Mouse (Mus musculus): ENCODE data around the gene Pxn. TPM values are rescaled to one million over a fixed set of nuclear protein-coding genes. Genes with fewer than 3 reads are reported as not detected.

Gene Pxn
- polyA plus RNA-seq, 1 experiment from 2014 or later, result 20.6 TPM

DNA sequence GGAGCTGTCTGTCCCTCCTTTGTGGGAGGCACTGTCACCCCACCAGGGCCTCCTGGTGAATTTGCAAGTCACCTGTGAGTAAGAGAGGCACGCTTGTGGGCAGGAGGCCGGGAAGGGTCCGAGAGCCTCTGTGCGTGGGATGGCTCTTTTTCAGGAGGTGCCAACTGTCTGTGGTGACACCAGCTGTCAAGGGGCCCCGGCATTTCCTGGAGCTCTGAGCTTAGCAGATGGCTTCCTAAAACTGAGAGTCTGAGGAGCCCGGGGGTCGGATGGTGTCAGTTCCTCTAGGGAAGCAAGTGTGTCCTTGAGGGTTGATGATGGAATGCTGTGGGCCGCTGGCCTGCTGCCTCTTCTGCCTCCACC is 24.0 kb downstream of the Pxn start:
- 62% methylated on average over 8 of the region's 8 CpGs for WGBS
- no peak overlapping the region for H3K4me2 ChIP-seq (ENCODE audit: low read length)
- no peak for ATAC-seq
- no peaks in the 10 kb centered on the region for H3K27me3 ChIP-seq (replicated peaks; ENCODE audit: control insufficient read depth, insufficient read depth, low read length)
- H3K4me1 ChIP-seq (replicated peaks; ENCODE audit: control insufficient read depth, insufficient read depth, low read length), result peaks cover 27% of the 10 kb centered on the region
- no peaks in the 10 kb centered on the region for H3K9me3 ChIP-seq (ENCODE audit: control insufficient read depth, low read length)
- no peak overlapping the region for H3K27ac ChIP-seq (ENCODE audit: low read length)
- H3K9ac ChIP-seq (replicated peaks; ENCODE audit: low read depth, low read length), result no peak overlapping the region
- no peak overlapping the region for H3K4me3 ChIP-seq (replicated peaks; ENCODE audit: low read length)
- H3K36me3 ChIP-seq (ENCODE audit: control insufficient read depth, insufficient read depth), result no peaks in the 10 kb centered on the region

DNA sequence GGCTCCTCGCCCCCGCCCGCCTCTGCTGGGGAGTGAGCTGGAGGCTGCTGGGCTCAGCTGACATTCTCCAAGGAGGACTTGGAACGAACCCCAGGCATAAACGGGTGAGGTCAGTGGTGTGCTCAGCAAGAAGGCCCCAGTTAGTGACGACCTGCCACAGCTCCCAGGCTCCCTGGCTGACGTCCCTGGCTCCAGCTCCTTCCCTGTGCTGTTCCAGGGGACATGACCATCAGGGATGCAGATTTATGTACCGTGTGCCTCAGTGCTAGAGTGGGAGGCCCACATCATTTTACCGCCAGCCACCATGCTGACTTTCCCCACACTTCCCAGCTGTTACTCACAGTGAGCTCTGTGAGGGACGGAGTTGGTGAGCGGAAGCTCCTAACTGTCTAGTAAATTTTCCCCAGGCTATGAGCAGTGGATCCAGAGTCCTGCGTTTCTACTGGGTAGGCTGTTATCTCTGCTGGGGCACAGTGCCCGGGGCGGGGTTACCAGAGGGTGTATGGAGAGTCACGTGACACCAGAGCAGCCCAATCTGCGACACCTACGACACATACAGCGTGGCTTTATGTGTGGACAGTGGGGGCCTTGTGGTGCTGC is 25.3 kb downstream of the Pxn start:
- Histone ChIP-seq H3K4me3 (replicated peaks; ENCODE audit: low read length) (no peak overlapping the region), H3K4me2 (ENCODE audit: low read length) (no peak overlapping the region), H3K4me1 (replicated peaks; ENCODE audit: control insufficient read depth, insufficient read depth, low read length) (peaks cover 27% of the 10 kb centered on the region), H3K27me3 (replicated peaks; ENCODE audit: control insufficient read depth, insufficient read depth, low read length) (no peaks in the 10 kb centered on the region), H3K9me3 (ENCODE audit: control insufficient read depth, low read length) (no peaks in the 10 kb centered on the region), H3K9ac (replicated peaks; ENCODE audit: low read depth, low read length) (peak overlapping the region; percentile 40; the same call in 1 of the 2 replicates), H3K27ac (ENCODE audit: low read length) (peak overlapping the region; percentile 38; the same call in 1 of the 2 replicates), H3K36me3 (ENCODE audit: control insufficient read depth, insufficient read depth) (no peaks in the 10 kb centered on the region)
- 47% methylated on average over 18 of the region's 18 CpGs for WGBS
- peak; percentile 85 for ATAC-seq

DNA sequence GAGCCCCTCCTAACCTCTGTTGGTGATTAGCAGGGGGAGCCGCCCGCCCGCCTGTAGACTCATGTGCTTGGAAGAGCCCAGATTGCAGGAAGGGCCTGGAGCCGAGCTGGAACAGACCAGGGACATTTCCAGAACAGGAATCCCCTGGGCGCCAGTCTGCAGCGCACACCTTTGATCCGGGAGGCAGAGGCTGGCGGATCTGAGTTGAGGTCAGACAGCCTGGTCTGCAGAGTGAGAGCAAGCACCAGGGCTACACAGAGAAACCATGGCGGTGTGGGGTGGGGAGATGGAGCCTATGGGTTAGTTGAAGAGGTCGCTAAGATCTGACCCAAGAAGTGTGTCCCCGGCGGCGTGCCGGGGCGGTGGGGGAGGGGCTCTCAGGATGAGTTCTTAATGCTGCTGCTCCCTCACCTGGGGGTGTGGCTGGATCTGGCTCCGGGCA is 27.8 kb downstream of the Pxn start:
- no peak overlapping the region for H3K4me2 ChIP-seq (ENCODE audit: low read length)
- 20% methylated on average over 16 of the region's 16 CpGs for WGBS
- H3K4me3 ChIP-seq (replicated peaks; ENCODE audit: low read length), result no peak overlapping the region
- H3K9me3 ChIP-seq (ENCODE audit: control insufficient read depth, low read length), result no peaks in the 10 kb centered on the region
- no peak for ATAC-seq
- no peak overlapping the region for H3K27ac ChIP-seq (ENCODE audit: low read length)
- H3K36me3 ChIP-seq (ENCODE audit: control insufficient read depth, insufficient read depth), result no peaks in the 10 kb centered on the region
- H3K9ac ChIP-seq (replicated peaks; ENCODE audit: low read depth, low read length), result no peak overlapping the region
- no peaks in the 10 kb centered on the region for H3K27me3 ChIP-seq (replicated peaks; ENCODE audit: control insufficient read depth, insufficient read depth, low read length)
- peaks cover 41% of the 10 kb centered on the region for H3K4me1 ChIP-seq (replicated peaks; ENCODE audit: control insufficient read depth, insufficient read depth, low read length)

DNA sequence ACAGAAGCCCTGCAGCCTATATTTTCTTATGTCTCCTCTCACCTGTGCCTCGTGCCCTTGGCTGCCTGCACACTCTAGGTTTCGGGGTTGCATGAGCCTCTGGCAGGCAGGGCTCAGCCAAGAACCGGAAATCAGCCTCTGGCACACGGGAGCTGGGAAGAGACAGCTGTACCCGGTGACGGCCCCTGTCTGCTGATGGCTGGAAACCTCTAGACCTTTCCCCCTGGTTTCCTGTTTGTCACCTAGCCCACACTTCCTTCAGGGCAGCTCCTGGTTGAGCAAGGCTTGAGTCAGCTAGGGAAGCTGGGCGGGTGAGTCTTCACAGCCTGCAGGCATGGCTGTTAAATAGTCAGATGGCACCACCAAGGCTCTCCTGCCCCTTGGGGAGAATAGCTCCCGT is 28.4 kb downstream of the Pxn start:
- no peak overlapping the region for H3K27ac ChIP-seq (ENCODE audit: low read length)
- no peaks in the 10 kb centered on the region for H3K27me3 ChIP-seq (replicated peaks; ENCODE audit: control insufficient read depth, insufficient read depth, low read length)
- no peak overlapping the region for H3K4me3 ChIP-seq (replicated peaks; ENCODE audit: low read length)
- no peak overlapping the region for H3K9ac ChIP-seq (replicated peaks; ENCODE audit: low read depth, low read length)
- ATAC-seq, result no peak
- 68% methylated on average over 8 of the region's 8 CpGs for WGBS
- no peaks in the 10 kb centered on the region for H3K36me3 ChIP-seq (ENCODE audit: control insufficient read depth, insufficient read depth)
- H3K4me1 ChIP-seq (replicated peaks; ENCODE audit: control insufficient read depth, insufficient read depth, low read length), result peaks cover 37% of the 10 kb centered on the region
- no peak overlapping the region for H3K4me2 ChIP-seq (ENCODE audit: low read length)
- no peaks in the 10 kb centered on the region for H3K9me3 ChIP-seq (ENCODE audit: control insufficient read depth, low read length)

DNA sequence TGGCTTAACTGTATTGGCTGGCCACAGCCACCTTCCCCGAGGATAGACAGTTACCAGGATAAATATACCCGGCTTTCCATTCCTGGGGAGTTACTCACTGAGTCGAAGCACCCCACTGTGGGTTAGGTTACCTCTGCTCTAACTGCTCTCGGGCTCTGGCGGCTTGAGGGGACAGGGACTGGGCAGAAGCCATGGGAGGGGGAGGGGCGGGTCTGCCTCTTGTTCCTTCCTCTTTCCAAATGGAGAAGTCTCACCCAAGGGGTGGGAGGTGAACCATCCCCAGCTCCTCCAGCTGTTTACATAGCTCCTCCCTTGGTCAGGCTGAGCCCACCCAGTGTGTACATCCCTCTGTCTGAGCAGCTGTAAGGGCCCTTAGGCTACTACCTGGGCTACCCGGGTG is 29.2 kb downstream of the Pxn start:
- H3K9me3 ChIP-seq (ENCODE audit: control insufficient read depth, low read length), result no peaks in the 10 kb centered on the region
- no peaks in the 10 kb centered on the region for H3K36me3 ChIP-seq (ENCODE audit: control insufficient read depth, insufficient read depth)
- H3K4me2 ChIP-seq (ENCODE audit: low read length), result no peak overlapping the region
- H3K9ac ChIP-seq (replicated peaks; ENCODE audit: low read depth, low read length), result no peak overlapping the region
- H3K4me1 ChIP-seq (replicated peaks; ENCODE audit: control insufficient read depth, insufficient read depth, low read length), result peaks cover 31% of the 10 kb centered on the region
- no peak overlapping the region for H3K4me3 ChIP-seq (replicated peaks; ENCODE audit: low read length)
- ATAC-seq, result no peak
- WGBS, result 33% methylated on average over 7 of the region's 7 CpGs
- no peak overlapping the region for H3K27ac ChIP-seq (ENCODE audit: low read length)
- H3K27me3 ChIP-seq (replicated peaks; ENCODE audit: control insufficient read depth, insufficient read depth, low read length), result no peaks in the 10 kb centered on the region

DNA sequence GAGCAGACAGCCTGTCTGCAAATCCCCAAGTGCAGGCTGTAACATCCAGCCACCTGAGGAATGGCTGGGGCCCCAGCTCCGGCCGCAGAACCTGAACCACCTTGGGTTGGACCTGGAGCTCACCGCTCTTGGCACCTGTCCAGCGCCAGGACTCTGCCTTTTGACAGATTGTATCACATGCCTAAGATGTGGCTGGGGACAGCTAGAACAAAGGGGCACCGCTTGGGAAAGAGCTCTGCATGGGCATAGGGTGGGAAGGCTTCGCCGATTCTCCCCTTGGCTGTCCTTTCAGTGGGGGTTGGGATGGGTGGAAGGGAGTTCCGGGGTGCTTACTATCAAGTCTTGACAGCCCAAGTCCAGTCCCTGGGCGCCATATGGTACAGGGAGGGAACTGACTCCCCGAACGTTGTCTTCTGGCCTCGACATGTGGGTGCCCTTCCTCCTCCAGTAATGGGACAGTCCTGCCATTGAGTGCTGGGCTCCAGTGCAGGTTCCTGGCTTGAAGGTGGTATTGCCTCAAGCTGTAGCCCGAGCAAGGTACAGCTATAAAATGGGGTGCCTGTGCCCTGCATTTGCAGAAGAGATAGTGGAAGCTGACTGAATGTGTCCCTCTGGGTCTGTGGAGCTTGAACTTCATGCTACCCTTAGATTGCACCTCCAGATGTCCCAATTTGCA is 31.7 kb downstream of the Pxn start:
- ATAC-seq, result no peak
- no peaks in the 10 kb centered on the region for H3K9me3 ChIP-seq (ENCODE audit: control insufficient read depth, low read length)

DNA sequence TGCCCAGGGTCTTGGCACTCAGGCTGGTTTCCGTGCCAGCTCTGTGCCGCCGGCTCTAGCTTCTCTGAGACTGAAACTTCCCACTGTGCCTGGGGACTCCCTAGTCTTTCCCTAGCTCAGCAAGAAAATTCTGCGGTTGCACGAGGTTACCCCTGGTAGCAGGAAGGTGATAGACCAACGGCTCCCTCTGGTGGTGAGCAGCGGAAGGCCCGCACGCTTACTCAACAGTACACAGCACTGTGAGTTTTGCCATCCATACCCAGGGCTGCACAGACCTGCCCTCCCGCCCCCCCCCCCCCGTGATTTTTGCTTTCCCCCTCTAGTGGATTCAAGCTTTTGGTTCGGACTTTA is 32.2 kb downstream of the Pxn start:
- Histone ChIP-seq H3K27me3 (replicated peaks; ENCODE audit: control insufficient read depth, insufficient read depth, low read length) (no peaks in the 10 kb centered on the region), H3K4me2 (ENCODE audit: low read length) (no peak overlapping the region), H3K9ac (replicated peaks; ENCODE audit: low read depth, low read length) (peak overlapping the region; percentile 11; the same call in 1 of the 2 replicates), H3K4me1 (replicated peaks; ENCODE audit: control insufficient read depth, insufficient read depth, low read length) (peaks cover 20% of the 10 kb centered on the region), H3K9me3 (ENCODE audit: control insufficient read depth, low read length) (no peaks in the 10 kb centered on the region), H3K36me3 (ENCODE audit: control insufficient read depth, insufficient read depth) (no peaks in the 10 kb centered on the region), H3K4me3 (replicated peaks; ENCODE audit: low read length) (no peak overlapping the region), H3K27ac (ENCODE audit: low read length) (peak overlapping the region; percentile 10; the same call in 1 of the 2 replicates)
- under 1% methylated on average over 12 of the region's 12 CpGs for WGBS
- peak; percentile 93 for ATAC-seq

More for the DNA sequence above, 31.7 kb downstream of the Pxn start:
- peak overlapping the region; percentile 10; the same call in 1 of the 2 replicates for H3K27ac ChIP-seq (ENCODE audit: low read length)
- peaks cover 16% of the 10 kb centered on the region for H3K4me1 ChIP-seq (replicated peaks; ENCODE audit: control insufficient read depth, insufficient read depth, low read length)
- no peaks in the 10 kb centered on the region for H3K36me3 ChIP-seq (ENCODE audit: control insufficient read depth, insufficient read depth)
- no peaks in the 10 kb centered on the region for H3K27me3 ChIP-seq (replicated peaks; ENCODE audit: control insufficient read depth, insufficient read depth, low read length)
- peak overlapping the region; percentile 11; the same call in 1 of the 2 replicates for H3K9ac ChIP-seq (replicated peaks; ENCODE audit: low read depth, low read length)
- 65% methylated on average over 13 of the region's 13 CpGs for WGBS
- no peak overlapping the region for H3K4me2 ChIP-seq (ENCODE audit: low read length)
- H3K4me3 ChIP-seq (replicated peaks; ENCODE audit: low read length), result no peak overlapping the region

DNA sequence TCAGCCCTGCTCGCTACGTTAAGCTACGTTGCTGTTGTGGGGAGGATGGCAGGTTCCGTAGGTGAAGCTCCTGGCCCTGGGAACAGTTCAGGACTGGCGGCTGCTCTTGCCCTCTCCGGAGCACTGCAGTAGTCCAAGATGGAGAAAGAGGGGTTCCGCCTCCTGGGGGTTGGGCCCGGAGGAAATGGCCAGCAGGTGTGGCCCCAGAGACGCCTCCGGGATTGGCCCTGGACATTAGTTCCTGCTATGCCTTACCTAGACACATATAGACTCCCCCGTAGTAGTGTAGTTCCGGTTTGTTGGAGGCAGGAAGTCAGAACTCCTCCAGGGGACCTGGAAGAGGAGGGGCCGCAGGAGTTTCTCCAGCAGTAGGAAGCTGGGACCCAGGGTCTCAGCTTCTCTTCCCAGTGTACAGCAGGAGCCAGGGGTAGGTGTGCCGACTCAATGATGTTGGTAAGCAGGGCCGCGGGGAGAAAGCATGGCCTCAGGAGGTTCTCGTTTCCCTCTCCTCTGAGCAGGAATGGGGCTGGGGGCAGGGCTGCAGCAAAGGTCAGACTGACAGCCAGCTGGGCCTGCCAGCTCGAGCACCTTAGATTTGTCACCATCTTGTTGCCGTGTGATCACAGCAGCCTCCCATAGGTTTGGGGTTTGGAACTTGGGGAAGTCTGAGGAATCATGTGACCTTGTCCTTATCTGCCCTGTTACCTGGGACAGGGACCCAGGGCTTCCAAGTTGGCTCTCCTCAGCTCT is 36.3 kb downstream of the Pxn start:
- no peak overlapping the region for H3K4me2 ChIP-seq (ENCODE audit: low read length)
- WGBS, result 65% methylated on average over 19 of the region's 19 CpGs
- ATAC-seq, result no peak
- no peak overlapping the region for H3K4me3 ChIP-seq (replicated peaks; ENCODE audit: low read length)
- H3K9ac ChIP-seq (replicated peaks; ENCODE audit: low read depth, low read length), result no peak overlapping the region
- peaks cover 24% of the 10 kb centered on the region for H3K4me1 ChIP-seq (replicated peaks; ENCODE audit: control insufficient read depth, insufficient read depth, low read length)
- H3K27ac ChIP-seq (ENCODE audit: low read length), result no peak overlapping the region
- H3K27me3 ChIP-seq (replicated peaks; ENCODE audit: control insufficient read depth, insufficient read depth, low read length), result no peaks in the 10 kb centered on the region
- H3K36me3 ChIP-seq (ENCODE audit: control insufficient read depth, insufficient read depth), result no peaks in the 10 kb centered on the region
- no peaks in the 10 kb centered on the region for H3K9me3 ChIP-seq (ENCODE audit: control insufficient read depth, low read length)

DNA sequence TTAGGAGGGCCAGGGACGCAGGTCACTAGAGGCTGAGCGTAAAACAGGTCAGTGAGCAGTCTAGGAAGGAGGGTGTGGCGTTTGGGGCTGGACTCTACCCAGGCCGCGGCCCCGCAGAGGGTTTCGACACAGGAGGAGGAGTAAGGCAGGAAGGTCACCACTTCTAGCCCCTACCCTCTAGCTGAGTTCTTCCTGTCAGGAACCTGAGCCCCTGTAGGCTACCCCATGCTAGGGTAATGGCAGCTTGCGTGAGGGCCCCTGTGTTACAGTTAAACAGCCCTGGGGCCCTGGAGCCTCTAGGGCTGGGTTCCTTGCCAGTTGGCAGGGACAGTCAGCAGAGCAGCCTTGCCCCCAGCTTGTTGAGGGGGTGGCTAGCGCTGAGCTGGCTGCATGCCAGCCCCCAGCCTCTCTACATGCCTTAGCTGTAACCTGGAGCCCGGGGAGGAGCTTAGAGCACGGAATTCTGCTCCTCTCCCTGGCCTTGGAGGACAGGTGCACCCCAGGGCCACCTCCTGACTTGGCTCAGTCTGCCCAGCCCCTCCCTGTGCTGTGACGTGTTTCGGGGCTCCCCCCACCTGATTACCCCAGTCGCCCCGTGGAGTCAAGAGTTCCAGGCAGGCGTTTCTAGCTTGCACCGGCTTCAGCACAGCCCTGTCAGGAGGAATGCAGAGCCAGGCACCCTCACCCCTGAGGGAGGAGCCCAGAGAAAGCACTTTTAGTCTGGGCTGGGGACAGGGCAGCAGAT is 37.2 kb downstream of the Pxn start:
- Histone ChIP-seq H3K9me3 (ENCODE audit: control insufficient read depth, low read length) (no peaks in the 10 kb centered on the region), H3K9ac (replicated peaks; ENCODE audit: low read depth, low read length) (peak overlapping the region; percentile 18; the same call in 1 of the 2 replicates), H3K27me3 (replicated peaks; ENCODE audit: control insufficient read depth, insufficient read depth, low read length) (no peaks in the 10 kb centered on the region), H3K4me2 (ENCODE audit: low read length) (no peak overlapping the region), H3K36me3 (ENCODE audit: control insufficient read depth, insufficient read depth) (no peaks in the 10 kb centered on the region), H3K4me1 (replicated peaks; ENCODE audit: control insufficient read depth, insufficient read depth, low read length) (peaks cover 16% of the 10 kb centered on the region), H3K4me3 (replicated peaks; ENCODE audit: low read length) (no peak overlapping the region), H3K27ac (ENCODE audit: low read length) (no peak overlapping the region; the same call in 1 of the 2 replicates)
- peak; percentile 54 for ATAC-seq
- WGBS, result 45% methylated on average over 17 of the region's 17 CpGs

Data from forebrain, embryonic 16.5 days (tissue).